Mouse (Mus musculus) Patski (cell line): ENCODE measurements at regions not wholly inside any gene's neighbourhood (a gene's known extent, or its start where the extent isn't known, plus 50 kb on each side); places are given as distances from the start of the nearest gene placed in this dataset.
"Not testable (repeated sequence)": the region's sequence is repeated elsewhere in the genome, so short reads cannot be mapped to it uniquely, and the experiment has no call there.

ENCODE experiments used
- ATAC-seq: fragments of 100-300 bp; one replicate; pipeline ENCODE4 v1.8.0; 2021
- CTCF ChIA-PET: fragments of 350-600 bp; sonication (Branson Sonifier 250); formaldehyde crosslinking; loops from one replicate; lab custom pipeline; 2022; ENCODE audit warnings: inconsistent platforms; lab: Charles Lee
- POLR2A ChIA-PET: fragments of 350-600 bp; sonication (Branson Sonifier 250); formaldehyde crosslinking; loops from one replicate; lab custom pipeline; 2022; ENCODE audit warnings: antibody characterized with exemption, inconsistent platforms; lab: Charles Lee
- DNase-seq: peaks from one replicate; pipeline ENCODE4 v3.0.0-alpha.2; 2011; ENCODE audit warnings: low read depth, low spot score
- H3K27me3 ChIP-seq: fragments of 371-371 bp; one replicate; pipeline ENCODE4 v1.5.1; 2021
- in situ Hi-C: fragments of 300-500 bp; cut with MboI; formaldehyde crosslinking; loops from 3 replicates; pipeline ENCODE4 v1.11.1; 2018; ENCODE audit warnings: low pct_unique_long_range_greater_than_20kb, mixed read lengths

DNA sequence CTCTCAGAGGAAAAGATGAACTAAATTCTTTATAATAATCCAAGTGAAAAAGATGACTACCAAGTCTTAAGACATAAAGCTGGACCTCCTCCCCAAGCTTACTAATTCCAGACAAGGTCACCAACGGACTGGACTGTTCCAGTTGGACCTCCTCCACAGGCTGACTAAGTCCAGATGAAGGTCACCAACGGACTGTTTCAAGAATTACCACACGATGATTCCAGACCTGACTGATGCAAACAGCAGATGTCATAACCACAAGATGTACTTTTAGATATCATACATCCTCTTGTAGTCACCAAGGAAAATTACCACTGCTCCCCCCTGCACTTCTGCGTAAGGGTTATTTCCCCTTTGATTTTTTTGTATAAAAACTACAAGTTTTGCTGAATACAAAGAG lies 1466.0 kb downstream of the Grik2 start:
- ATAC-seq, DNase-seq, POLR2A ChIA-PET, in situ Hi-C loops, H3K27me3 ChIP-seq: not testable (repeated sequence)
- CTCF ChIA-PET, result interaction anchor here (1.1 kb wide), 1 partner anchor 20 kb away, joined by 3 read pairs; no protein-coding TSS in a partner anchor
